Comparison of ENCODE assay signal across 14 mouse cellular contexts in genomic region chr4:153294828-153295227, GRCm38 (mm10).
"Had no signal": no experiment of that assay in that cellular context is flagged by ENCODE, and none has a peak within 500 bp of the region (broad histone marks: within the 10 kb centered on the region; RNA-seq: fewer than 3 reads in every experiment).

No protein-coding gene starts in this region.

- H3K4me1 ChIP-seq: liver, embryonic 12.5 days had no signal

- H3K27me3 ChIP-seq: kidney, embryonic 15.5 days; limb, embryonic 15.5 days; liver, embryonic 12.5 days; neural tube, embryonic 15.5 days had no signal

- H3K4me3 ChIP-seq: kidney, embryonic 15.5 days; limb, embryonic 15.5 days; liver, embryonic 12.5 days; midbrain, embryonic 12.5 days; neural tube, embryonic 15.5 days had no signal

- H3K9ac ChIP-seq: kidney, embryonic 15.5 days; limb, embryonic 15.5 days; liver, embryonic 12.5 days; lung, embryonic 14.5 days; midbrain, embryonic 12.5 days; neural tube, embryonic 15.5 days had no signal

- H3K9me3 ChIP-seq: limb, embryonic 15.5 days; midbrain, embryonic 12.5 days; neural tube, embryonic 15.5 days had no signal

- H3K36me3 ChIP-seq: kidney, embryonic 15.5 days; limb, embryonic 15.5 days; liver, embryonic 12.5 days; midbrain, embryonic 12.5 days; neural tube, embryonic 15.5 days had no signal

- ATAC-seq: liver, embryonic 12.5 days had no signal

- H3K4me2 ChIP-seq: kidney, embryonic 15.5 days; limb, embryonic 15.5 days; liver, embryonic 12.5 days; lung, embryonic 14.5 days; midbrain, embryonic 12.5 days; neural tube, embryonic 15.5 days had no signal

- H3K27ac ChIP-seq: kidney, embryonic 15.5 days; limb, embryonic 15.5 days; liver, embryonic 12.5 days; midbrain, embryonic 12.5 days; neural tube, embryonic 15.5 days had no signal

- DNase-seq: kidney, adult 2 months; kidney, postnatal 14 days; lung, embryonic 14.5 days; lung, postnatal 10 days; lung, postnatal 4 days; right cerebral cortex, postnatal 4 days; spleen, adult 18-20 months; thymus, adult 2 months; thymus, postnatal 25 days had no signal
